Mouse (Mus musculus) lung, postnatal 0 days (tissue): Measurements from ENCODE around the gene Cfap61. TPM values are rescaled to one million over a fixed set of nuclear protein-coding genes. Genes with fewer than 3 reads are reported as not detected.
A peak's percentile ranks its signal among the peaks of the same experiment; 100 is the strongest.

ENCODE experiments used
- ATAC-seq: fragments of 200-750 bp; cut with Nextera tagmentation; 2 replicates; pipeline ENCODE4 v1.8.0; 2017; ENCODE audit warnings: moderate library complexity
- DNase-seq: peaks from one replicate; pipeline ENCODE4 v3.0.0-alpha.2; 2016; ENCODE audit warnings: low spot score
- H3K27ac ChIP-seq: fragments of 300-500 bp; sonication (generic); 2 replicates; pipeline ENCODE4 v1.5.1; 2014; ENCODE audit warnings: antibody characterized with exemption, mild to moderate bottlenecking, low read length, mixed read lengths
- H3K27me3 ChIP-seq: fragments of 300-500 bp; sonication (generic); replicated peaks from 2 replicates; pipeline ENCODE4 v1.6.1; 2014; ENCODE audit warnings: low read length, mixed read lengths; ENCODE audit not compliant: insufficient read depth
- H3K36me3 ChIP-seq: fragments of 300-500 bp; sonication (generic); 2 replicates; pipeline ENCODE4 v1.6.1; 2014; ENCODE audit warnings: low read length, mixed read lengths; ENCODE audit not compliant: insufficient read depth
- H3K4me1 ChIP-seq: fragments of 300-500 bp; sonication (generic); 2 replicates; pipeline ENCODE4 v1.6.1; 2014; ENCODE audit warnings: antibody characterized with exemption, low read depth, low read length, mixed read lengths; ENCODE audit not compliant: insufficient read depth
- H3K4me2 ChIP-seq: fragments of 300-500 bp; sonication (generic); replicated peaks from 2 replicates; pipeline ENCODE4 v1.6.1; 2014; ENCODE audit warnings: low read depth, mild to moderate bottlenecking, low read length, moderate library complexity, mixed read lengths
- H3K4me3 ChIP-seq: fragments of 300-500 bp; sonication (generic); 2 replicates; pipeline ENCODE4 v1.5.1; 2014; ENCODE audit warnings: low read depth, low read length
- H3K9ac ChIP-seq: fragments of 300-500 bp; sonication (generic); replicated peaks from 2 replicates; pipeline ENCODE4 v1.6.1; 2014; ENCODE audit warnings: low read depth, mild to moderate bottlenecking
- H3K9me3 ChIP-seq: fragments of 300-500 bp; sonication (generic); 2 replicates; pipeline ENCODE4 v1.6.1; 2016; ENCODE audit warnings: low read length, mixed read lengths
- CTCF ChIP-seq: IDR thresholded peaks from 2 replicates; pipeline ENCODE4 v1.5.1; 2016; ENCODE audit warnings: antibody characterized with exemption, mild to moderate bottlenecking
- EP300 ChIP-seq: IDR thresholded peaks from 2 replicates; pipeline ENCODE4 v1.6.1; 2016; ENCODE audit warnings: antibody characterized with exemption, mild to moderate bottlenecking, control low read depth
- WGBS: fragments of 180-500 bp; shearing (Covaris S2); extraction: QIAGEN DNeasy Blood & Tissue Kit; methylation state at CpG from one replicate; pipeline ENCODE4 v1.1.7; 2014; 5-methylcytosine and 5-hydroxymethylcytosine counted together
- polyA plus RNA-seq: library from polyadenylated mRNA; unstranded; fragments of >200 nt; fragmentation: Nextera tagmentation; extraction: Ambion mirVana; gene quantifications from 2 replicates; pipeline ENCODE4 v1.2.1, GENCODE M21; 2015

The Cfap61 gene
- polyA plus RNA-seq, 1 experiment from 2014 or later = 4.9 TPM

DNA sequence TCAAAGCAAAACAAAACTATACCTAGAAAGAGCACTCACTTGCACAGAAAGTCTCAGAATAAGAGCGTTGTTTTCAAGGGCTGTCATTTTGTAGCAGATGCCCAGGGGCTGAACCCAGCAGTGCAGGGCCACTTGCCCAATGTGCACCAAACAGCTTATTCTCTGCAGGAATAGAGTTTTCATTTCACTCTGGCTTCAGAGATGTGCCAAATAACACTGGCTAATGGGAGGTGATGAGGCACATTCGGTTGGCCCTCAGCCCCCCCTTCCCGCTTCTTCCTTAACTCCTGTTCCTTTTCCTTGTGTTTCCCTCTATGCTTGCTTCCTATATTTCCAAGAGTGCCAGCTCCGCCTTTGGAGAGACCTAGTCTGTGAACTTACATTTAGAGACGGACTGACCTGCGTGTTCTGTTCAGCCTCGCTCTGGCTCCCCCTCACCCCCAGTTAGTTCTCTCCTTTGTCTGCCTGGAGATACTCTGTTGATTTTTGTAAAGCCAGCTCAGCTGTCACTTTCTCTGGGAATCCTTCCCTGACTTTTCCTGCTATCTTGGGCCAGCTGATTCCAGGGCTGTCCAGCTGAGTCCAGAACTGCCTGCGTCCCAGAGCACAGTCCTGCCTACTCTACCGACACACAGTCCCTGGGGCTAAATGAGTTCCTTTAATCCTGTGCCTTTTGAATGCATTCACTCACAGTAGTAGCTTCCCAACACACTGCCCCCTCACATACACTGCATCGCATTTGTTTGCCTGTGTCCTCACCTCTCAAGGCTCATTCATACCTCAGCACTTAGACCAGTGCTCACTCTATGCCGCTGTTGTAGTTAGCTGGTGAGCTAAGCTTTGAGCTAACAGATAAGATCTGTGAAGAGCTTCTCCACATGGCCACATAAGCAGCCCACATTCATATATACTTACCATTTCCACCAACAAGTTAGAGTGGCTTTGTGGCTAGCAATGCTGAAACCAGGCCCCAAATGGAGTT, 128.8 kb downstream of the Cfap61 start:
- no peaks in the 10 kb centered on the region for H3K4me1 ChIP-seq

DNA sequence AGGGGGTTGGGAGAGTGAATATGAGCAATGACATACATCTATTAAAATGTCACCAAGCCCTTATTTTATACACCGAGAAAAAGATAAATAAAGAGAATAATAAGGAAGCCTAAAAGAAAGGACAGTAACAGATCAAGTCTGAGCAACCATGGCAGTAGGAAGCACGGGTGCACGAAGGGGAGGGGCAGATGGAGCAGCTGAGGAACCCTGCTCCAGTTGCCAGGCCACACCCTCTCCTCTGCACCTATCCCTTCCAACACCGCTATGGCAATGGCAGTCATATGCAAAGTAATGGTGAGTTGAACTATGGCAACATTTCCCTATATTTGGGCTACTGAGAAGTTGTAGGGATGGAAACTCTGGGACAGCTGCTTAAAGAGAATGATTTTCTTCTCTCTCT, 132.8 kb downstream of the Cfap61 start:
- no peak for ATAC-seq
- TF ChIP-seq CTCF (no peak), EP300 (no peak)
- DNase-seq = no peak

More for the DNA sequence above, 128.8 kb downstream of the Cfap61 start:
- Histone ChIP-seq H3K27me3 (no peaks in the 10 kb centered on the region), H3K27ac (no peak overlapping the region), H3K4me2 (no peak overlapping the region; the same call in 1 of the 2 replicates), H3K36me3 (no peaks in the 10 kb centered on the region), H3K9ac (no peak overlapping the region), H3K4me3 (no peak overlapping the region), H3K9me3 (no peaks in the 10 kb centered on the region)
- DNase-seq (no peak), ATAC-seq (peak; percentile 21; the same call in 1 of the 2 replicates)
- 57% methylated on average over 11 of the region's 11 CpGs for WGBS
- TF ChIP-seq CTCF (no peak), EP300 (no peak)

DNA sequence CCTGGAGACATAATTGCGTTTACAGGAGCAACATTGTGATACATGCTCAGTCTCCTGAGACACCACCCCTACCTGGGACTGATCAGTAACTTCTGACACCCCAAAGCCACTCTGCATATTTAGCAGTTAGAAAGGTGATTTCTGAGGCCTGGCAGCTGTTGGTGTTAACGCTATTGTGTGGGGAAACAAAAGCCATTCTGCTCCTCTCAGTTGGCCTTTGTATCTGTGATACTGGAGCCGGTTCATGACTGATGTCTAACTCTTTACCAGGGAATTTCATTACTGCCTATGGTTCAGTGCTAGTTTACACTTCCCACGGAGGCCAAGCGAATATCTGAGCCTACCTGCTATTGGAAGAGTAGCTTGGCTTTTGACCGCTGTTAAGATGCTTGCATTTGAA, 138.7 kb downstream of the Cfap61 start:
- Histone ChIP-seq H3K27ac (no peak overlapping the region), H3K9ac (no peak overlapping the region), H3K4me2 (no peak overlapping the region), H3K9me3 (no peaks in the 10 kb centered on the region), H3K27me3 (no peaks in the 10 kb centered on the region), H3K36me3 (no peaks in the 10 kb centered on the region), H3K4me1 (no peaks in the 10 kb centered on the region), H3K4me3 (no peak overlapping the region)
- DNase-seq (no peak), ATAC-seq (no peak)
- TF ChIP-seq CTCF (no peak), EP300 (no peak)
- WGBS = 50% methylated on average over 6 of the region's 6 CpGs

More for the DNA sequence above, 132.8 kb downstream of the Cfap61 start:
- H3K27ac ChIP-seq = no peak overlapping the region
- H3K4me1 ChIP-seq = no peaks in the 10 kb centered on the region
- WGBS = 34% methylated on average over 4 of the region's 4 CpGs
- no peak overlapping the region for H3K9ac ChIP-seq
- no peaks in the 10 kb centered on the region for H3K36me3 ChIP-seq
- no peaks in the 10 kb centered on the region for H3K27me3 ChIP-seq
- H3K4me3 ChIP-seq = no peak overlapping the region
- no peak overlapping the region for H3K4me2 ChIP-seq
- no peaks in the 10 kb centered on the region for H3K9me3 ChIP-seq

DNA sequence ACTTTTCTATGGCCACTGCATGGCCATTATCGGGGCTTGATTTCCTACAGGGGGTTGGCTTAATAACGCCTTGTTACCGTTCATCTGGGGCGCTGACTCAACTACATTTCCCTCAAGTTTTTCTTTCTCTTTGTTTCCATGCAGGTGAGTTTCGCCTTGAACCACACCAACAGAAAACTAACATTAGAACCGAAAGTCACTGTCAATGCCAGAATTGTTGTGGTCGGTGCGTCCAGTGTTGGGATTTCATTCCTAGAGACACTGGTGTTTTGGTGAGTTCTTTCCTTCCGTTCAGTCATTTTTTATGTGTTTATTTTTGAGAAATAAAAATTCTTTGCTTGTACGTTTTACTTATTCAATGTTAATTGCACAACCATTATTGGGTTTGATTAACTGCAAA, 142.5 kb downstream of the Cfap61 start:
- no peak for TF ChIP-seq EP300
- TF ChIP-seq CTCF = no peak
- Histone ChIP-seq H3K4me2 (no peak overlapping the region), H3K4me3 (no peak overlapping the region), H3K36me3 (no peaks in the 10 kb centered on the region), H3K4me1 (no peaks in the 10 kb centered on the region), H3K27ac (no peak overlapping the region), H3K27me3 (no peaks in the 10 kb centered on the region), H3K9ac (no peak overlapping the region), H3K9me3 (no peaks in the 10 kb centered on the region)
- WGBS = 88% methylated on average over 10 of the region's 10 CpGs
- DNase-seq (no peak), ATAC-seq (no peak)

DNA sequence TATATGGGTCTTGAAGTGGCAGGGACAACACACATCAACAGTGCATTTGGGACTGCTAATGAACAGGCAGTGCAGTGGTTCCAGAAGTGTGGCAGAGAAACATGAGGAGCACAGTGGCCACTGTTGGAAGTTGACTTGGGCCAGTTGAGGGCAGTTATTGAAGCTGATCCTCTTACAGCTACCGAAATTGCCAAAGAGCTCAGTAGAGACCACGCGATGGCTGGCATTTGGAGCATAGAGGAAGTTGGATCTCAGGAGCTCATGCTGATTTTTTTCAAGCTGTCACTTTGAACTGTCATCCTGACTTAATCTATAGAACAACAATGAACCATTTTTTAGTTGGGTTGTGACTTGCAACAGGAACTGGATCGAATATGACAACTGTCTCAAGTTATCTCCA, 145.7 kb downstream of the Cfap61 start:
- no peak overlapping the region for H3K27ac ChIP-seq
- H3K27me3 ChIP-seq = no peaks in the 10 kb centered on the region
- H3K4me1 ChIP-seq = no peaks in the 10 kb centered on the region
- ATAC-seq (no peak), DNase-seq (no peak)
- no peaks in the 10 kb centered on the region for H3K9me3 ChIP-seq
- 88% methylated on average over 4 of the region's 4 CpGs for WGBS
- no peak overlapping the region for H3K9ac ChIP-seq
- no peak overlapping the region for H3K4me2 ChIP-seq
- H3K4me3 ChIP-seq = no peak overlapping the region
- no peaks in the 10 kb centered on the region for H3K36me3 ChIP-seq
- TF ChIP-seq CTCF = no peak
- TF ChIP-seq EP300 = no peak

DNA sequence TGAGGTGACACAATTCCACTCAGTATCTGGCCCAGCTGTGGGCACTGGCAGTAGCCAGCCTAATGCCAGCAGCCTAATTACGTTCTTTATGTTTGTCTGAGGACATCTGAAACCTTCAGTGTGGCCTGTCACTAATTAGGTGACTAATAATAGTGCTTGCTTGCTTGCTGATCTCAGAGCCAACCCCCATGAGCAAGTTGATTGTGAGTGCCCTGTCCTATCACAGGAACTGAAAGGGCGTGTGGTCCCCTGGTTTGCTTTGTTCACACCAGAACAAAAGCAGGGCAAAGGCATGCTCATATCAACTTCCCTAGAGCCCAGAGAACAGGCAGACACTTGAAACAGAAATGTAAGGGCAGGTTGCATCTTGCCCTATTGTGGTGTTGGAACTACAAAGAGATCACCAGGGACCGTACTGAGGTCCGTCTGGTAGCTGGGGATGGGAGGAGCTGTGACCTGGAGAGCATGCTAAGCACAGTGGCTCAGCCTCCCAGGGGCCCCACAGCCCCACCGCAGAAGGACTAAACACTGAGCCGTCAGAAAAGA, 148.8 kb downstream of the Cfap61 start:
- 54% methylated on average over 6 of the region's 6 CpGs for WGBS
- Histone ChIP-seq H3K9ac (no peak overlapping the region), H3K36me3 (no peaks in the 10 kb centered on the region), H3K4me2 (no peak overlapping the region), H3K27ac (no peak overlapping the region), H3K27me3 (no peaks in the 10 kb centered on the region), H3K9me3 (no peaks in the 10 kb centered on the region), H3K4me3 (no peak overlapping the region), H3K4me1 (no peaks in the 10 kb centered on the region)
- ATAC-seq = no peak
- no peak for DNase-seq
- TF ChIP-seq CTCF (no peak), EP300 (no peak)
